Mouse (Mus musculus) heart, postnatal 0 days (tissue): ENCODE measurements at regions not wholly inside any gene's neighbourhood (a gene's known extent, or its start where the extent isn't known, plus 50 kb on each side); places are given as distances from the start of the nearest gene placed in this dataset.

Source experiments
- CTCF ChIP-seq: IDR thresholded peaks from 2 replicates; pipeline ENCODE4 v1.5.1; 2016; ENCODE audit warnings: antibody characterized with exemption, control low read depth, low read depth
- EP300 ChIP-seq: IDR thresholded peaks from 2 replicates; pipeline ENCODE4 v1.6.1; 2016; ENCODE audit warnings: antibody characterized with exemption, low read depth

DNA sequence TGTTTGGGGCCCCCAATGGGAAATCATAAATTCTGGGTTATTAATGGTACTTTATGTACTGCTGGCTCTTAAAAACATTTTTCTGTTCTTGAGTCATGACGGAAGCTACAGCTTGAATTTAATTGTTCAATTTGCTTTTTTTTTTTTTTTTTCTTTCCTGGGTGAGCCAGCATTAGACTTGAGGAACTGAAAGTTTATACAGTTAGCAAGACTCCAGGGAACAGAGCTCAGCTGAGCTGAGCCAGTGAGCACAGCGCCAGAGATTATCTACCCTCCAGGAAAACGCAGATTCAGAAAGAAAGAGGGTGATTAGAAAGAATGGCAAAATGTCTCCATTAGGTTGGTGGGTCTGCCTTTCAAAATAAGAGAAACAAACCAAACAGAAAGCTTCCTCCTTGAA lies 163.0 kb upstream of the Cited2 start:
- TF ChIP-seq CTCF: no peak
- TF ChIP-seq EP300: no peak
